Mouse (Mus musculus) liver, adult 2 months (tissue): ENCODE measurements around the gene Aff3. TPM values are rescaled to one million over a fixed set of nuclear protein-coding genes. Genes with fewer than 3 reads are reported as not detected.

Source experiments
- DNase-seq: peaks from one replicate; pipeline ENCODE4 v3.0.0-alpha.2; 2011; ENCODE audit warnings: low read depth, low spot score; ENCODE audit errors: extremely low read depth
- H3K27ac ChIP-seq: fragments of 200-500 bp; replicated peaks from 2 replicates; pipeline ENCODE4 v1.5.1; 2012; ENCODE audit warnings: low read depth, mild to moderate bottlenecking, control low read depth, inconsistent platforms, low read length; ENCODE audit not compliant: insufficient read depth
- H3K27me3 ChIP-seq: fragments of 200-500 bp; 2 replicates; pipeline ENCODE4 v1.6.1; 2012; ENCODE audit warnings: mild to moderate bottlenecking, moderate library complexity, low read length, inconsistent platforms; ENCODE audit not compliant: control insufficient read depth, insufficient read depth
- H3K36me3 ChIP-seq: fragments of 200-500 bp; 2 replicates; pipeline ENCODE4 v1.6.1; 2012; ENCODE audit warnings: low read length, inconsistent platforms; ENCODE audit not compliant: control insufficient read depth, insufficient read depth
- H3K4me1 ChIP-seq: fragments of 200-500 bp; 2 replicates; pipeline ENCODE4 v1.6.1; 2011; ENCODE audit warnings: low read length; ENCODE audit not compliant: control insufficient read depth, insufficient read depth
- H3K4me3 ChIP-seq: fragments of 200-500 bp; 2 replicates; pipeline ENCODE4 v1.5.1; 2011; ENCODE audit warnings: low read depth, mild to moderate bottlenecking, control low read depth, low read length, moderate library complexity; ENCODE audit not compliant: insufficient read depth
- H3K79me2 ChIP-seq: fragments of 200-500 bp; 2 replicates; pipeline ENCODE4 v1.6.1; 2012; ENCODE audit warnings: inconsistent platforms, mild to moderate bottlenecking, low read length, moderate library complexity; ENCODE audit not compliant: control insufficient read depth, insufficient read depth
- H3K9ac ChIP-seq: fragments of 200-500 bp; 2 replicates; pipeline ENCODE4 v1.6.1; 2012; ENCODE audit warnings: low read depth, mild to moderate bottlenecking, control low read depth, inconsistent platforms, low read length
- CTCF ChIP-seq: fragments of 200-500 bp; IDR thresholded peaks from 2 replicates; pipeline ENCODE4 v1.5.1; 2011; ENCODE audit warnings: low read depth, low read length, control low read depth
- POLR2A ChIP-seq: fragments of 200-500 bp; IDR thresholded peaks from 2 replicates; pipeline ENCODE4 v1.6.1; 2011; ENCODE audit warnings: low read length, control low read depth; ENCODE audit not compliant: insufficient read depth; ENCODE audit errors: extremely low read depth
- WGBS: fragments of 180-500 bp; shearing (Covaris S2); methylation state at CpG from one replicate; pipeline ENCODE4 v1.1.7; 2018; 5-methylcytosine and 5-hydroxymethylcytosine counted together
- polyA plus RNA-seq: library from polyadenylated mRNA; depleted of rRNA; stranded (reverse); fragments of >200 nt; gene quantifications from 2 replicates; pipeline ENCODE4 v1.2.3, GENCODE M21; 2012
- total RNA-seq: library from RNA; depleted of rRNA; stranded (reverse); fragments of >200 nt; gene quantifications from 2 replicates; pipeline ENCODE4 v1.2.3, GENCODE M21; 2014

The Aff3 gene
- total and polyA plus RNA-seq, 2 experiments = 0.18 to 0.28 TPM

DNA sequence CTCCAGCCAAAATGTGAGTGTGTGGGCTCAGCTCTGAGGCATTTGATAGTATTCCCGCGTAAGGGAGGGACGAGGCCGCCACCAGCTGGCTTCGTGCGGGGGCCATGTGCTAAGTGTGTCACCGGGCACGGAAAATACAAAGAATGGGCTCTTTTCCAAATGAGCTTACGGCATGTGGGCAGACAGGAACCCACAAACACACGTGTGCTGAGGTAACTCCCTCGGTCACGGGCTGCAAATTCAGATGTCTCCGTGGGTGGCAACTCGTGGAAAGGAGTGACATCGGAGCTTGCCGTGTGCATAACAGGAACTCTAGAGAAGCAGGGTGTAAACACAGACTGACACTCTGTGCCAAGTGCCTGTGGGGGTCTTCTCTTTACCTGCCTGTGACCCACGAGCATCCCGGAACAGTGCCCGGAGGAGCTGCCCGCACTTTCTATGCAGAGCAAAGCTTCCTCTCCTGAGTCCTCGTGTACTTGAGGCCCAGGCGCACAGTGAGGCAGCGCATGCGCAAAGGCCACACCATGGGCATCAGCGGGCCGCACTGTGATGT is 305.9 kb downstream of the Aff3 start:
- H3K27me3 ChIP-seq = no peaks in the 10 kb centered on the region; the same call in 1 of the 2 replicates

GRCm38 (mm10) chr1:38357933-38358796 is 306.6 kb downstream of the Aff3 start:
- no peaks in the 10 kb centered on the region for H3K79me2 ChIP-seq
- peak; percentile 69 for DNase-seq
- no peak for TF ChIP-seq CTCF
- no peak for TF ChIP-seq POLR2A

More for the DNA sequence above, 305.9 kb downstream of the Aff3 start:
- Histone ChIP-seq H3K4me1 (peaks cover 3% of the 10 kb centered on the region), H3K36me3 (no peaks in the 10 kb centered on the region), H3K27ac (no peak overlapping the region), H3K79me2 (no peaks in the 10 kb centered on the region), H3K9ac (no peak overlapping the region), H3K4me3 (no peak overlapping the region)
- no peak for TF ChIP-seq CTCF
- no peak for TF ChIP-seq POLR2A
- 87% methylated on average over 26 of the region's 26 CpGs for WGBS
- no peak for DNase-seq

DNA sequence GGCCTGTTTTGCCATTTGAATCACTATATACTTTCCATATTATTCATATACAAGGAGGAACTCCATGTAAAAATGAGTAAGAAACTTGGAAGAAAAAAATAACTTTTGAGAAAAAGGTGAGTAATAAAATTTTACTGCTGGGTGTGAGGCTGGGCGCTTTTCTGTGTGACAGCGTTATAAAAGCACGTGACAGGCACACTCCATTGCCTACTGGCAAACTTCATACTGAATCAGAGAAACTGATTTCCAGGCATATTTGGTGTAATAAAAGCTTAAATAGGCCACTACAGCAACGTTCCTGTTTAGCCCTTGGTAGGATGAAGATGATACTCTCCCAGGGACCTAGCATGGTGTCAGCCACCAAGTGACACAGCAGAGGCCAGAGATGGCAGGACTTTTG is 310.2 kb downstream of the Aff3 start:
- Histone ChIP-seq H3K4me1 (peaks cover 3% of the 10 kb centered on the region), H3K36me3 (no peaks in the 10 kb centered on the region), H3K9ac (no peak overlapping the region), H3K4me3 (no peak overlapping the region), H3K79me2 (no peaks in the 10 kb centered on the region), H3K27ac (no peak overlapping the region), H3K27me3 (no peaks in the 10 kb centered on the region; the same call in 1 of the 2 replicates)
- WGBS = 87% methylated on average over 4 of the region's 4 CpGs
- TF ChIP-seq CTCF (no peak), POLR2A (no peak)
- DNase-seq = no peak

More at GRCm38 (mm10) chr1:38357933-38358796, 306.6 kb downstream of the Aff3 start:
- Histone ChIP-seq H3K36me3 (no peaks in the 10 kb centered on the region), H3K4me1 (peaks cover 3% of the 10 kb centered on the region), H3K27me3 (no peaks in the 10 kb centered on the region; the same call in 1 of the 2 replicates), H3K4me3 (no peak overlapping the region), H3K27ac (no peak overlapping the region), H3K9ac (no peak overlapping the region)
- 33% methylated on average over 10 of the region's 10 CpGs for WGBS

DNA sequence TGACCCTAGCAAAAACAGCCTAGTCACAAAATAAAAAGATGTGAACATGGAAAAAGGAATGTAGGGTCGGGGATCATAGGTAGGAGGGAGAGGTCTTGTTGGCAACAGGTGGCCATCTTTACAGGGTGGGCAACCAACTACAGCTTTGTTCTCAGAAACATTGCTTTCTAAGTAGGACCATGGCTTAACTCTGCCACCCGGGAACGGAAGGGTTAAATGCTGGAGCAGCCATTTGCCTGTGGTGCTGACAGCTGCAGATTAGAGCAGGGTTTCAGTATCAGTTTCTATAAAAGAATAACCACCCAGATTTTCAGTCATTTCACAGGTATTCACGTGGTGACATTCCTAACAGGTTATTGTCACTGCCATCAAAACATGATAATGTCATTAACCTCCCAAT is 317.4 kb downstream of the Aff3 start:
- DNase-seq = no peak
- H3K4me3 ChIP-seq = no peak overlapping the region
- WGBS = 86% methylated on average over 4 of the region's 4 CpGs
- no peaks in the 10 kb centered on the region for H3K4me1 ChIP-seq
- TF ChIP-seq POLR2A (no peak), CTCF (no peak)
- no peaks in the 10 kb centered on the region for H3K27me3 ChIP-seq
- H3K27ac ChIP-seq = no peak overlapping the region
- H3K9ac ChIP-seq = no peak overlapping the region
- no peaks in the 10 kb centered on the region for H3K79me2 ChIP-seq
- no peaks in the 10 kb centered on the region for H3K36me3 ChIP-seq

GRCm38 (mm10) chr1:38334206-38334605 is 330.5 kb downstream of the Aff3 start:
- Histone ChIP-seq H3K79me2 (no peaks in the 10 kb centered on the region), H3K4me1 (no peaks in the 10 kb centered on the region), H3K27ac (no peak overlapping the region), H3K27me3 (no peaks in the 10 kb centered on the region), H3K36me3 (no peaks in the 10 kb centered on the region), H3K9ac (no peak overlapping the region), H3K4me3 (no peak overlapping the region)
- 81% methylated on average over 7 of the region's 7 CpGs for WGBS
- DNase-seq = no peak
- TF ChIP-seq POLR2A = no peak
- no peak for TF ChIP-seq CTCF

- no peaks in the 10 kb centered on the region for H3K4me1 ChIP-seq
- no peak for TF ChIP-seq POLR2A
- no peak overlapping the region for H3K4me3 ChIP-seq
- H3K27ac ChIP-seq = no peak overlapping the region
- no peak overlapping the region for H3K9ac ChIP-seq
- H3K27me3 ChIP-seq = no peaks in the 10 kb centered on the region
- no peaks in the 10 kb centered on the region for H3K79me2 ChIP-seq
- 91% methylated on average over 5 of the region's 5 CpGs for WGBS
- DNase-seq = no peak
- no peaks in the 10 kb centered on the region for H3K36me3 ChIP-seq
Measured at GRCm38 (mm10) chr1:38332919-38333318, 331.8 kb downstream of the Aff3 start.
